Mouse (Mus musculus) right cerebral cortex, postnatal 10 days (tissue): ENCODE data around the gene Ube2n.

ENCODE experiments used
- DNase-seq, 2 experiments: peaks; one replicate each; pipeline ENCODE4 v3.0.0; 2021; ENCODE audit warnings: low spot score in 2 of 2

Ube2n gene

DNA sequence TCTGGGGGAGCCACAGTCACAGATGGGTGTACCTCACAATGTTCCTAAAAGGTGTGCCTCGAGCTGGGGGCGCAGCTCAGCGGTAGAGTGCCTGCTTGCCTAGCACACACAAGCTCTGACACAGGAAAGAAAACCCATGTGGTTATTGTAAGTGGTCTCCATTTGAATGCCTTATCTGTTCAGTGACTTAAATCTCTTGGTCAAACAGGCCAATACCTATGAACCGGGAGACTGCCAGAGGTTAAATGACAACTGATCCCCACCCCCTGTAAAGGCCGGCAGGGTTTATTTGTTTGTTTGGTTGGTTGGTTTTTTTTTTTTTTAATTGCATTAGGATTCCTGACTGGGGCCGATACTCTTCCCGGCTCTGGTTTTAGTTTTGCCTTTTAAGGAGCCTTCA is 44.5 kb downstream of the Ube2n start:
- DNase-seq, result no peak

- DNase-seq, result no peak
These were observed 45.5 kb downstream of the Ube2n start for GRCm38 (mm10) chr10:95560394-95560983.

DNA sequence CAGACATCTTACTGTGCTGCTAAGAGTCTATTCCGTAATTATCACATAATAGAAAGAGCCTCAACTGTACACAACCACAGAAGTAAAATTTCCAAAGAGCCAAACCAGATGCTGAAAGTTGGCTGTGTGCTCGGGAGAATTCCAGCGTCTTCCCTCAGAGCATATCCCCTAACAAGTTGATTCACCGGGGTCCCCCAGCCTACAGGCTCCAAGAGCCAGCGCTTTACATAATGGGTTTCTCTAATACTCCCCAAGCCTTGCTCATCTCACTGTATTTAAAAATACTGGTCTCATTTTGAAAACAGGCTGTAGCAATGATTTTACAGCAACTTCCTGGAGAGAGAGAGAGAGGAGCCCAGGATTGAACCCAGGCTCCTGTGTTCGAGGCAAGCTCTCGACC is 46.7 kb downstream of the Ube2n start:
- DNase-seq, result no peak

DNA sequence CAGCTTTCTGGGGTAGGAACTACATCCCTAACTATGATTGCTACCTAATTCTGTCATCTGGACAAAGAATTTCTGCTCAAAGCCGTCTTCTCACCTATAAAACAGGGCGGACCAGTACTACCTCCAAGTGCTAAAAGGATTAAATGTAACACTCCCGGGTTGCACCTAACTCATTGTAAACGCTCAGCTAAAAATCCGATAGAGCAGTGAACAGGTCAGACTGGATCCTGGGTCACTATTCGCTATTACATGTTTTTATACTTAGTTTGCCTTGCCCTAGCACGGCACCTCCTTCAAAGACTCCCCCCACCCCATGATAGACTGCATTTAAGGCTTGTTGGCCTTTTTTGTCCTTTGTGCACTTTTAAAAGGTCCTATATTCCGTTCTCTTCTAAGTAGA is 47.5 kb downstream of the Ube2n start:
- no peak for DNase-seq

GRCm38 (mm10) chr10:95562859-95563841 is 48.2 kb downstream of the Ube2n start:
- DNase-seq, result peak in 1 of 2 experiments; percentile 49

GRCm38 (mm10) chr10:95563851-95564845 is 49.2 kb downstream of the Ube2n start, which contains the start of gene Nudt4:
Gene Nudt4 (minus strand): TSS chr10:95564146.
- DNase-seq, result peak; percentile 91 to 92

GRCm38 (mm10) chr10:95565156-95565854 is 50.4 kb downstream of the Ube2n start:
- no peak for DNase-seq

- no peak for DNase-seq
These were observed 51.8 kb downstream of the Ube2n start for GRCm38 (mm10) chr10:95566786-95567185.

GRCm38 (mm10) chr10:95567550-95567949 is 52.6 kb downstream of the Ube2n start:
- no peak for DNase-seq

DNA sequence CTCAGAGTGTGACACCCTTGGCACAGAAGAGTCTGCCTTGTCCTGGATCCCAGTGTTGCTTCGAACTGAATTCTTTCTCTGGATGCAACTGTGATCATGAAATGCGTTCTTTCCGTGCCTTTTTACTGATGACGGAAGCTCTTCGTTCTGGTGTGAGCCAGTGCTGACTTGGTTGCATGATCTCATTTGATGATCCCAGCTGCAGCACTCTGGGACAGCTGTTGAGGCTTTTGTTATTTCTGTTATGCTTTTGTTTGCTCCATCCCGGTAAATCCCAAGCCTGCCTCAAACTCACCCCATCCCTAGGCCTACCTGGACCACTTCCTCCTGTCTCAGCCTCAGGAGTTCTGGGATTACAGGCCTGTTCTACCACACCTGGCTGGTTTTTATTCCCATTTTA is 53.1 kb downstream of the Ube2n start:
- no peak for DNase-seq

GRCm38 (mm10) chr10:95569441-95569840 is 54.5 kb downstream of the Ube2n start:
- DNase-seq, result no peak

DNA sequence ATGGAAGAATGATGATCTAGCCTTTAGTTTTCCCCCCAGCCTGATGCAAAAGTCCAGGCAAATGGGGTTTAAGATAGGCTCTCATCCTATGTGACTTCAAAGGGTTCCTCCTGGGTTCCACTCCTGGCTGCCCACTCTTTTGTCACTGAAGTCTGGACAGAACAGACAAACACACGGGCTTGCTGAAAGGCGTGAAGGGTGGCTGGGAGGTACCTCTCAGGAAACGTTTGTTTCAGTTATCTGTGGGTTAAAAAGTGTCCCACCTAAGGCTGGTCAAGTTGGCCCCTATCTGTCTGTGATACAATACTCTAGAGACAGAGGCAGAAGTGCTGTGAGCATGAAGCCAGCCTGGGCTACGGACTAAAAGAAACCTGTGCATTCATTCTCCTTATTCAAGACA is 60.0 kb downstream of the Ube2n start:
- no peak for DNase-seq

DNA sequence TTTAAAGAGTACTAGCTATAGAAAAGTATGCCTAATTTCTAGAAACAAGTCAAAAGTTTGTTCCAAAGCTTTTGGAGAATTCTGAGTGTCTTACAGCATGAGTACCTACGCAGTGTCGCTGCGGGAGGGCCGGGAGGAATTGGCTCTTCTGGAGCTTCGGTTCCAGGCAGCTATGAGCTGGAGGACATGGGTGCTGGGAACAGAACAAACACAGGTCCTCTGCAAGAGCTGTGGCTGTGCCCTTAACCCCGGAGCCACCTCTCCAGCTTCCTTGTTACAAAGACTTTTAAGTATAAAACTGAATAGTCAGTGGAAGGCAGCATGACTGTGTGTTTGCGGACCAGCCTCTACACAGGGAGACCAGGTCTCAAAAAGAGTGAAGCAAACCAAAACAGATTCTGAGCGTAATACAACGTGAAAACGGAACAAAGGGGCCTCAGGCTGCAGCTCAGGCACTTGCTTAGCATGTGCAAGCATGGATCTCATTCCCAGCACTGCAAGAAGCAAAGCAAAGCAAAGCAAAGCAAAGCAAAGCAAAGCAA is 61.0 kb downstream of the Ube2n start:
- no peak for DNase-seq

- DNase-seq, result no peak
These were observed 62.1 kb downstream of the Ube2n start for GRCm38 (mm10) chr10:95576876-95577566.

DNA sequence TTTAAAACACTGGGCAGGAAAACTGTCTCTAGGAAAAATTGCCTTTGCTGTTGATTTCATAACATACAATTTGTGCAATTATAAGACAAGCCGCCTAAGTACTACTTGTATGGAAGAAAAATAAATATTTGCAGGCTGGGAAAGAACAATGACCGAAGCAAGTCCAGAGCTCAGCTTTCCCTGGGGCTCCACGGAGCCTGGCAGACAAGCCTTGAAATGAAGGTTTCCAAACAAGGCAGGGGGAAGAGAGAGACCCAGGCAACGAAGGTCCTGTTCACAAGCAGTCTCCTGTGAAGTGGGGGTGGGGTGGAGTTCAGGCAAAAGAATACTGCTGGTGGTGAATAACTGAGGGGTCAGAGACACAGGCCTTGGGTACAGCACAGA is 62.6 kb downstream of the Ube2n start:
- no peak for DNase-seq

DNA sequence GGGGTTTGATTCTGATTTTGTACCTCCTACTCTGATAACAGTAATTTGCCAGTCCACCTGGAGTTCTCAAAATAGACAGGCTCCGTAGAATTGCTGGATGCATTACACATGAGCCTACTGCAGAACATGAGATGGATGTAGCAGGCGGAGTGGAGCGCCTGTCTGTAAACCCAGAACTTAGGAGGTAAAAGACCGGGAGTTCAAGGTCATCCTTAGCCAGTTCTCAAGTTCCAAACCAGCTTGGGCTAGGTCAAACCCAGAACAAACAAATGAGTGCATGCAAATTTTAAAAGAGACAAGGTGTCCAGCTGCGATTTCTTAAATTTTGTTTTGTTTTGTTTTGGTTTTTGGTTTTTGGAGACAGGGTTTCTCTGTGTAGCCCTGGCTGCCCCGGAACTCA is 70.6 kb downstream of the Ube2n start:
- no peak for DNase-seq

GRCm38 (mm10) chr10:95587509-95588220 is 72.7 kb downstream of the Ube2n start:
- no peak for DNase-seq

DNA sequence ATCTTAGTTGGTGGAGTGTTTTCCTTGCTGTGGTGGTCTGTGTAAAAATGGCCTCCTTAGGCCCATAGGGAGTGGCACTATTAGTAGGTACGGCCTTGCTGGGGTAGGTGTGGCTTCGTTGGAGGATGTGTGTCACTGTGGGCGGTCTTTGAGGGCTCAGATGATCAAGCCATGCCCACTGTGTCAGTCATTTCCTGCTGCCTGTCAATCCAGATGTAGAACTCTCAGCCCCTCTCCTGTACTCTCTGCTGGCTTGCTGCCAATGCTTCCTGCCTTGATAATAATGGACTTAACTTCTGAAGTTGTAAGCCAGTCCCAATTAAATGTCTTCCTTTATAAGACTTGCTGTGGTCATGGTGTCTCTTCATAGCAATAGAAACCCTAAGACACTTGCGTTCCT is 74.3 kb downstream of the Ube2n start:
- DNase-seq, result no peak

DNA sequence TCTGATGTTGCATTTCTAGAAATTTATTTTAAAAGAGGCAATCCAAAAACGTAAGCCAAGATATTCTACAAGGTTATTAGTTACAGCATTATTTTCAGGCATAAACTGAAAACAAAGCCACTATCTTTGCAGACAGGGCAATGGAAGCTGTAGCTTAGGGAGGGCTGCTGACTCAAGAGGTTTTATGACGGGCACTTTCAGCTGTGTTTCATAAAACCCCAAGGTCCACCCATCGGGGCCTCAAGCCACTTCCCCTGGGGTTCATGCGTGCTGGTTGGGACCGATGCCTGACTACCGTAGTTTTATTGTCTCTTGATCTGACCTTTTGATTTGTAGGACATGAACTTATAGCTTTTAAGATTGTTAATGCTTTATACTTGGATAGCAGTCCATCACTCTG is 75.3 kb downstream of the Ube2n start:
- DNase-seq, result no peak

- no peak for DNase-seq
These were observed 76.3 kb downstream of the Ube2n start for GRCm38 (mm10) chr10:95591257-95591656.
